Mouse (Mus musculus) retina, adult 2 months (tissue): ENCODE measurements around the gene Lbx1.

Experiments used
- DNase-seq: peaks from one replicate; pipeline ENCODE4 v3.0.0-alpha.2; 2012; ENCODE audit warnings: low read depth, low spot score

The Lbx1 gene

DNA sequence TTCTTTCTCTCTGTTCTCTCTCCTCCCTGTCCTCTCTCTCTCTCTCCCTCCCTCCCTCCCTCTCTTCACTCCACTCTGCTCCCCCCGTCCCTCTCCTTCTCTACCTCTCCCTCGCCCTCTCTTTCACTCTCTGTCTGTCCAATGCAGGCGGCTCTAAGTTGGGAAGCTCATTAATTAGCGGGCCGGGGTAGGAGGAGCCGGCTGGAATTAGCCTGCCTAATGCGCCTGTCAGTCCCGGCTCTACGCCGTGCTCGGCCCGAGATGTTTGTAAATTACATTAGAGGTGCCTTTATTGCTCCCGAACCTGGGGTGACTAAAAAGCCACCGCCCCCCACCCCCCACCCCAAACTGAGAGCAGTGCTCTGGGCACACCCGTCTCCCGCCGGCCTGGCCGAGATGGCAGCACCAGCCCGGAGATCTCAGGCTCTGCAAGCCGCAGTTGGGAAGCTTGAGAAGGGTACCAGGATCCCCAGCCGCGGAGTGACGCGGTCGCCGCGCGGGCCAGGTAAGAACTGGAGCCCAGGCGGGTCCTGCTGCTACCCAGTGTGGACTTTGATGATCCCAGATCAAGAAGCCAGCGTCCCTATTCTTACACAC lies at the start of gene Lbx1:
Gene Lbx1, minus strand, starts transcription at position 47 of the 597 bp plus-strand sequence.
- DNase-seq: no peak

DNA sequence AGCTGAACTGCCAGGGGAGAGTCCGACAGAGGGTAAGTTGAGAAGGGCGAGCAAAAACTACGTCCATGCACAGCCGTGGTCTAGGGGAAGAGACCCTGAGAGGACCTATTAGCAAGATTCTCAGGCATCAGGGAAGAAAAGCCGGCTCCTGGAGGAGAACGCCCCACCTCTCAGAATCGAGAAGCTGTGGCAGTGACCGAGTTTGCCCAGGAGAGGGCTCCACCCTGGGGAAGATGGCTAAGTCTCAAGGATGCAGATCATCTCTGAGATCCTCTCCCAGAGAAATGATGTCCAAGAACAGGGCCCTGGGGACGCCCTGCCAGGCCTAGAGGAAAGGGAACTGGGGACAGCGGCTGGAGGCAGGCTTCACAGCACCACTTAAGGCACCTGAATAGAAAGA lies 47.7 kb upstream of the Lbx1 start:
- no peak for DNase-seq

DNA sequence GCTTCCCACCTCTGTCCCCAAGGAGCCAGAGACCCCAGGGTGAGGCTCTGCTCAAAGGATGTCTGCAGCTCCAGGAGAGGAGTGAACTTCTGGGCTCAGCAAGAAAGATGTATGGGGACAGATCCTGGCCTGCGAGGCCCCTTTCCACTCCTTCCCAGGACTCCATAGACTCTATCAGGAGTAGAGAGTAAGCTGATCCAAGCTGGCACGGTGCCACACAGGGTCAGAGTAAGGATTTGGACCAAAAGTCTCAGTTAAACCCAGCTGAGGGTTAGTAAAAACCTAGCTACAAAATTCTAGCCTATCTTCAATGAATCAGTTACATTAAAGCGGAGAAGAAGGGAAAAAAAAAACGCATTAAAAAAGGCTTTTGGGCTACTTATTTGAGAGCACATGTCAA lies 40.6 kb upstream of the Lbx1 start:
- DNase-seq: no peak

DNA sequence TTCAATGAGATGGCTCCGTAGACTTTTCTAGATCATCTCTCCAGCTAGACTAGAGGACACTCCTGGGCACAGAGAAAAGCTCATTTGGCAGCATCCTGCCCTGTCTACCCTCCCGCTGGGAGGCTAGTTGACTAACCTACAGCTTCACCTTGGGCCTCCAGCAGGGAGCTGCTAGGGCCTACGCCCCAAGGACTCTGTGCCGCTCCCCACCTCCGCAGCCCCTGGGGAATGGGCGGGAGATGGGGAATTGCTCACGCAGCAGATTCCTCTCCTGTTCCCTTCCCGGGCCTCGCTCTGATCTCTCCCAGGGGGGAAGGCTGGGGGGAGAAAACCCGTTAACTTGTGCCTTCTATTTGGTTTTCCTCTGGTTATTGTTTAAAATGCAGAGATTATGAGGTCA lies 36.4 kb upstream of the Lbx1 start:
- no peak for DNase-seq

DNA sequence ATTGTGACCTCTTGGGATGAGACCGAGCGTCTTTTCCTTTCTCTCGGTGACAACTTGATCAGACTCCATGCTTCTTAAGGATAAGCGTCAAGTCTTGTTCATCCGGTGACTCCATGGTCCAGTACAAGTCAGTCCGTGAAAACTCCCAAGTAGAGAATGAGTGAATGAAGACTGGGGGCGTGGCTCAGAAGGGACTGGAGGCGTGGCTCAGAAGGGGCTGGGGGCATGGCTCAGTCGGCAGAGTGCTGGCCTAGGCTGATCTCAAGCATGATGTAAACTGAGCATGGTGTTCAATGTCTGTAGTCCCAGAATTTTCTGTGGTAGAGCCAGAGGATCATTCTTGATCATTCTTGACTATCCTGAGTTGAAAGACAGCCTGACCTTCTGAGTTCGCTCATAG lies 27.4 kb upstream of the Lbx1 start:
- DNase-seq: no peak

DNA sequence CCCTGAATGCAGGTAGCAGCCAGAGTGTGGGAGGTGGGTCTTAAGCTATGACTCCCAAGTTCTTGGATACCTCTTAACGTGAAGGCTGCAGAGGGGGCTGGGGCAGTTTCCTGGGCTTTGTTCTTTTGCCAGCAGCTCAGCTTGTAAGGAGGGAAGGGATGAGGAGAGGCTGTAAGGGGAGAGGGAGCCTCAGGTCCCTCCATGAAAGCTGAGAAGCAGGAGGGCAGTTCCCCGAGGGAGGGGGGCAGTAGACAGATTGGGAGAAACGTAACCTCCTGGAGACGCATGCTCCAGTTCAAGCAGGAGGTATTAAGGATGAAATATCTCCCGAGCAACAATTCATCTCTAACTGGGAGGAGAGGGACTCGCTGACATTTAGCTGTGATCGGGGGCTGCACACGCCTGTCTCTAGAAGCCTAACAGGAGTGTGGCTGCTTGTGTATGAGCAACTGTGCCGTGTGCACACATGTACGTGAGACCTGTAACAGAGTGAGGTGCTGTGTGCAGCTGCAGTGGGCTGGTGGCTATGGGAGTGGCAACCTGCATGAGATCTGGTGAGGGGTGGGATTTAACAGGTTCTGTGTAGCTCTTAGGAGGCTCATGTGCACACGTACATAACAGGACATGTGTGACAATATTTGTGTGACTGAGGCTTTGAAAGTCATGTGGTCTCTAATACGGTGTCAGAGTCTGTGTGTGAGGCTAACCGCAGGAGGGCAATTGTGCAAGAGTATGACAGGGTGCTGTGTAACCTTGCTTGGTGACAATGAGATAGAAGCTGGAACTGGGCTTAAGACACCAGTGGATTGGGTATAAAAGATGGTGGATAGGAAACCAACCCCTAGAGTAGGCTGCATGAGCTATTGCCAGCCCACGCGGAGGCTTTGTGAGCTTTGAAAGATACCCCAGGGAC lies 22.1 kb upstream of the Lbx1 start:
- DNase-seq: no peak

DNA sequence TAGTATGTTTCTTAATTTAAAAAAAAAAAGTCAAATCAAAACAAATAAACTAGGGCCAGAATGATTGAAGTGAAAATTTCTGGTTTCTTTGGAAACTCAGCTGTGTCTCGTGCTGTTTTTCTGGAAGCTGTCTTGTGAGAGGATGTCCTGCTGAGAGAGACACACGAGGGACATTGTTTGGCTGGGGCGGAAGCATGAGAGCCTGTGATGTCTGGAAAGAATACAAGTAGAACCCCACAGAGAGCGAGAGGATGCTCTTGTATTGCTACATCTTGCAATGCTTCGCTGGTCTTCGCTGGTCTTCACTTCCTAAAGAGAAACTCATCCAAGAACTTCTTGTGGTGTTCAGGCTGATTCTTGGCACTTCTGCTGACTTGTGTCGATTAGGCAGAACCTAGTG lies 19.2 kb upstream of the Lbx1 start:
- no peak for DNase-seq

DNA sequence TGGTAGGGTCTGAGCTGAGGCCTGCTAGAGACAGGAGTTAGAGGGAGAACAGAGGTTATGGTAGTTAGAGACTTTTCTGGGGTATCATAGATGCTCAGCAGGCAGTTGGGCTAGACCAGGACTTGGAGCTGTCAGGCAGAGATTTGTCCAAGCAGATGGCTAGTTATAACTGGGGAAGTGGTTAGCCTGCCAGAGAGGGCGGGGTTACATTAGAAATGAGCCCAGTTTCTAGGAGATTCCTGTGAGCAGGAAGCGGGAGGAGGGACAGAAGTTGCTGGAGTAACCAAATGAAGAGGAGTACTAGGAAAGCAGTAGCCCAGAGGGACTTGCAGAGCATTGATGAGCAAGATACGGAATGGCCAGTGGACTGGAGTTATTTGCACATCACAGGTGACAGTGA lies 16.8 kb upstream of the Lbx1 start:
- DNase-seq: no peak

DNA sequence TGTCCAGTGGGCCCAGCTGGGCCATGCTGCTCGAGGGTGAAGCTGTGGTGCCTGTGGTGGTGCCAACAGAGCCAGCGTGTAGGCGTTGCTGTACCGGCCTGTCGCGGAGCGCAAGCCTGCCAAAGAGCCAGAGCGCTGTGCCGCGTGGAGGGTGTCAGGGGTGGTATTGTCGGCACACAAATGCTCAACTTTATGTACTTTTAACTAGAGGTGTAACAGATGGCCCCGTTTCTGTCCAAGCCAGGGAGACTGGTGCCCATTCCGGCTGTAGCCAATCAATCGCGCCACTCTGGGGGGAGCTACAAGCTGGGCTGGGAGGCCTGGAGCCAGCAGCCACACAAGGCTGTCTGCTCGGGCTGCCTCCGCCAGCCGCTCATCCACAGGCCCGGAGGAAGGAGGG lies 13.1 kb upstream of the Lbx1 start:
- DNase-seq: no peak

DNA sequence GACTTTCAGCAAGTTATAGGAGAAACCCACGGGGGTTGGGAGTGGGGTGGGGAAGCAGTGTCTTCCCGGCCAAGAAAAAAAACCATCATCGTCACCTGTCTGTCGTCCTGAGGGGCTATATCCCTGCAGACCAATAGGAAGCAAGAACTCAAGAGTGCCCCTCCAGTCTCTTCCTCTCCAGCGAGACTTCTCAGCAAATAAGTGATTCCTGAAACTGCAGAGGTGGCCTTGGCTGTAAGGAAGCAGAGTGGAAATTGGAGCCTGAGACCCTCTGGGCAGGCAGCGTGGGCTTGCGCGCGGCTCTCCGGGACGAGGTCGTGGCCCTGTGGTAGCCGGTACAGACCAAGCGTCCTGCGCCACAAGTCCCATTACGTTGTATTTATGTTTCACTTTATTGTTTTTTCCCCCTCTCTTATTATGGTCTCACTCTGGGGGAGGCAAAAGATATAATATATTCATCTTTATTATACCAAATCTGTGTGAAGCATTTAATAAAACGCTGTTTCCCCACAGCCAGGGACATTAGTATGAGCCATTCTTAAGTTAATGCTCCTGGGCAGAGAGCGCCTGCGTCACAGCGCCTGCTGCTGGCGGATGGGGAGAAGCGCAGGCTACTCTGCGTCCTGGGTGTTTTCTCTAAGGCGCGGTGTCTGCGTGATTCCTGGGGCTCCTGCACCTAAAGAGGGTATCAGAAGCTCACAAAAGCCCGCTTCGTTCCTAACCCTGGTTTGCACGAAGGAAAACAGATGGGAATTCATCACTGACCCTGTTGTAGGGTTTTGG lies 8.5 kb upstream of the Lbx1 start:
- no peak for DNase-seq

DNA sequence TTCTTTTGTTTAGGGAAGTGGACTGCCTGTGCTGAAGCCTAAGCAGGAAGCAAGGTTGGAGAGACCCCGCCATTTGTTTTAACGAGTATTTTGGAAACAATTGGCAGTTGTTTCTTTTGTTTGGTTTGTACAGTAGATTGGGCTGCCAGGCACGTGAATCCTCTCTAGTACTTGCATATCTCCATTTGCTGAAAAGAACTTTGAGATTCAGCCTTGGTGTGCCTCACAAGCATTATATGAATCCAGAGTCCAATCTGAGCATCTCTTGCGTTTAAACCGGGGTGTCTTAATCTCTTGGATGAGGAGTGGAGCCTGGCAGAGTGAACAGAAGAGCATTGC lies 7.6 kb upstream of the Lbx1 start:
- DNase-seq: no peak

DNA sequence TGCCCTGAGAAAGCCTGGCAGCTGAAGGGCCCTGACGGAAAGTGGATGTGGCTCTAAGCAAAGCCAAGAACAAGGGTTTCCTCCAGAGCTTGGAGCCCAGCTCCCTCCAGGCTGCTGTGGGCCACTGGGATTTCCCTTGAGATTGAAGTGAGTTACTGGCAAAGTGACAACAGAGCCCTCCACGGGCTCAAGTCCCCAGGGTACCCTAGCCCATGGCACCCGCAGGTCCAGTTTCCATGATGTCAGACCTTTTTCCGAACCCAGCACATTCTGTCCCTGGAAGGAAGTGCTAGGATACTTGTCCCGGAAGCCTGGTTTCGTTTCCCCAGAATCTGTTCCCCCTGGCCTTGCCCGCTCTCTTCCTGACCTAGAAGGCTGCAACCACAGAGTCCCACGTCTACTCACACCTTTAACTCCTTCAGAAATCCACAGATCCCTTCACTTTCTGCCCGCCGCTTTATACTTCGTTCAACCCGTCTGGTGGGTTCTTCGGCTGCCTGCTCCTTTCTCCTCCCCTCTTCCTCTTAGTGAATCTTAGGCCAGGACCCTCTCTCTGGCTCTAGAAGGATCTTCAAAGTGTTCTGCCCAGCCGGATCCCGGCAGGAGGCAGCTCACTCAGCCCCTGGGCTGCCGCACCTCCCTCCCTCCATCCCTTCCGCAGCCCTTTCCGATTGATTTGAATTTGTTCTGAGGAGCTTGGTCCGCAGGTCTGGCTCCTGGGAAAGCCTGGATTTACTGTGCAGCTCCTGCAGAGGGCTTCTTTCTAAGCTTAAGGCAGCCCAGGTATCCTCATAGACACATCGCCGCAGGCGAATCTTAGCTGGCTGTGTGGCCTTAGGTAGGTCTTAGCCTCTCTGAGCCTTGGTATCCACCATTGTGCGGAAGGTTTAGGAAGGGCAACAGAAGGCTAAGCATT lies 7.0 kb upstream of the Lbx1 start:
- DNase-seq: no peak

DNA sequence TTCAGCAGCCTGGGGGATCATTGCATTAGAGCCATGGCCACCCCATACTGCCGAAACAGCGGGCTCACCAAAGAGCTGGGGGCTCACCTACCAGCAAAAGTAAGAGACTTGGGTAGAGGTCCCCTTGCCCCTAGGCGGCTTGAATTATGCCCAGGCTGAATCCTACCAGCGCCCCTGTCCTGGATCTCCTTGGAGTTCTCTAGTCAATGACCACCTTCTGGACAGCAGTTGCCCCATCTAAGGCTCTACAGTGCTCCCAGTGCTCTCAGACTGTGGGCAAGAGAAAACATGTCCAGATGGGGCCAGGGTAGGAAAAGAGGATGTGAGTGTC lies 6.4 kb upstream of the Lbx1 start:
- no peak for DNase-seq

DNA sequence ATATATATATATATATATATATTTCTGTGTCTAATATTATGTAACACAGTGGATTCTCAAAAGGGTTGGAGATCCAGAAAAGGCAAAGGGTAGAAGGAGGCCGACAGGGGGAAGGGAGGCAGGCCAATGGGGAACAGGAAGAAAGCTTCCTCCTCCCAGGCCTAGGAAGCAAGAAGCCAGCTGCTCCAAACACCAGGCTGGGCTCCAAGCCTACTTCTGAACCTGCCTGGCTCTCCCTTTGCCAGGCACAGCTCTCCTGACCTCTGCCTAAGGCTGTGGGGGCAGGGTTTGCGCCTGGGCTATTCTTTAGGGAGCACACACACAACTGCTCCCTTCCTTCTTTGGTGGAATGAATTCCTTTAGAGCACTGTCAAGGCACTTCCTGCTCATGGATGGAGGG lies 4.4 kb upstream of the Lbx1 start:
- DNase-seq: no peak

DNA sequence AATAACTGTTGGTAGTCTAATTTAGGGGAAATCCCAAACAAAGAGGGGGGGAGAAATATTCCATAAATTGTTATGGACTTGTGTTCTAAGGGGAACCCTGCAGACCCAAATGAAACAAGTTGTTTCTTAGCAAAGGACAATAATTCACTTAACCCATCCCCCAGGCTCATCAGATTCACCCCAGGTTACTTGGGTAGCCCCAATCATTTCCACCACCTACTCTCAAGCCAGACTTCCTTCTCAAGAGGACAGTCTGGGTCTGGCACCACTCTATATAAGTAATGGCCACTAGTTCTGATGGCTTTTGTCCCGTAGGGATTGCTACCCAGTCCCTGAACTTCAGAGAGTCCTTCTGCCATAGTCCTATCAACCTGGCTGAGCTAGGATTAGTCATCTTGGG lies 3.6 kb upstream of the Lbx1 start:
- DNase-seq: no peak

DNA sequence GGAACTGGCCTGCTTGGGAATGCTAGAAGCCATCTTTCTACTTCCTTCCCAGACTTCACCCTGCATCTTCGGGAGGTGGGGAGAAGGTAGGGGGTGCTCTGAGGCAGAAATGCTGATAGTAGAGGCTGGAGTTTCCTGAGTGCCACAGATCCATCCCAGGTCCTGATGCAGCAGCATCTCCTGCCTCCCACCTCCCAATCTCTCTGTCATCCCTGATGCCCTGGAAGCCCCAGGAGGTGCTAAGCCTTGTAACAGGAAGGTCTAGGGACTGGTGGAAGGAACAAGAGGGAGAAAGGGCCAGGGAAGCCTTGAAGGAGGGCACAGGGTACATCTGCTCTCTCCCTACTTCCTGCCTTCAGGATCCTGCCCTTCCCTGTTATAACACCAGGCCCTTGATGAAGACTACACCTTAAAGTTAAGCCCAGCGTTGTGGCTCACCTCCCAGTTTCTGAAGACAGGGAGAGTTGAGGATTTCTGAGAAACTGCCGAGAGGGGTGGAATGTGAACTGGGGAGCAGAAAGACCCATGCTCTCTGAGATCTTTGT lies 2.1 kb upstream of the Lbx1 start:
- DNase-seq: no peak

DNA sequence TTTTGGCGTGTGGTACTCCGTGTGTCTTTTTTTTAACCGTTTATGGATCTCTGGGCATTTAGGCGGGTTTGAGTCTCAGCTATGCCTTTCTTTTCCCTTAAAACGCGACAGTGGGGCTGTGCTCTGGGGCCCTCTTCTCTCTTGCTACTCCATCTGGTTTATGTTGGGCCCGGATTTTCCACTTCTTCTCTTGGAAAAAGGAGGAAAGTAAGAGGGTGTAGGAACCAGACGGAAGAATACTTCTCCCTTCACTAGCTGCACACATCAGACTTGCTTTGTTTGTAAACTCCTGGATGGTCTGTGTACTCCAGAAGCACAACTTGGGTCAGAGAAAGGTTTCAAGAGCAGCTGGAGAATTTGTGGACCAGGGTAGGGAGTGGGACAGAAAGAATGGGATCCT lies 1.5 kb upstream of the Lbx1 start:
- no peak for DNase-seq

DNA sequence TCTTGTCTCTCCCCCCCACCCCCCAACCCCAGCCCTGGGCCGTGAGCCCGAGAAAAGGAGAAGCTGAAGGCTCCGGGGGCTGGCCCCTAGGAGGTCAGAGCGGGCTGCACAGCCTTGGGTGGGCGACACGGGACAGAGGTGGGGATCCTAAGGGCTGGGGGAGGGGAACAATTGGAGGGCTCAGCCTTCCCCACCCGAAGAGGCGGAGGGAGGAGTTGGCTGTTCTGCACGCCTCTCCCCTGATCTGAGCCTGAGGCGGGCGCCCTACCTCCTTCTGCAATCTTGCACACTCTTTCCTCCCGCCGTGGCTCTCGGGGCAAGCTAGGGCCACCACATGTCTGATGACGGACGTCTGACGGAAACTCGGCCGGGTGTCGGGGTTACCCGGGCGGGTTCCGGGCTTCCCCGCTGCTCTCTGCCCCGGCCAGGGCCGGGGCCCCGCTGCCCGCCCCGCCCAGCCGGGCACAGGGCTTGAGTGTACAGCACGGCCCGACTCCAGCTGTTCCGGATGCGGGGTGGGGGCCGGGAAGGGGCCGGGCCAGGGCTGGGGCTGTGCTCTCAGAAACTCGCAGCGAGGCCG lies 841 bp upstream of the Lbx1 start:
- DNase-seq: no peak

DNA sequence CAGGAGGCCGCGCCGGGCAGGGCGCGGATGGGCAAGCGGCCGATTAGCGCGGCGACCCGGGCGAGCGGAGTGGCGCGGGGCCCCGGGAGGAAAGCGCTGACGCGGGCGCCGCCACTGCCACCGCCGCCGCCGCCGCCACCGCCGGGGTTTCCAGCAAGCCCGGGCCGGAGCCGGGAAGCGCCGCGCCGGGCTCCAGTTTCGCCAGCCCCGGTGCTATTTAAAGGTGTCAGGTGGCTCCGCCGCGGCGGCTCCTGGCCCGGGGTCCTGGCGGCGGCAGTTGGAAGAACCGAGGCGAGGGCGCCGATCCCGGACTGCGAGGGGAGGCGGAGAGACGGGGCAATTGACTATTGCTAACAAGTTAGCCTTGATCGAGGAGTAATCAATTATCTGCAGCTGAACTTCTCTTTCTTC lies 276 bp downstream of the Lbx1 start:
- no peak for DNase-seq

DNA sequence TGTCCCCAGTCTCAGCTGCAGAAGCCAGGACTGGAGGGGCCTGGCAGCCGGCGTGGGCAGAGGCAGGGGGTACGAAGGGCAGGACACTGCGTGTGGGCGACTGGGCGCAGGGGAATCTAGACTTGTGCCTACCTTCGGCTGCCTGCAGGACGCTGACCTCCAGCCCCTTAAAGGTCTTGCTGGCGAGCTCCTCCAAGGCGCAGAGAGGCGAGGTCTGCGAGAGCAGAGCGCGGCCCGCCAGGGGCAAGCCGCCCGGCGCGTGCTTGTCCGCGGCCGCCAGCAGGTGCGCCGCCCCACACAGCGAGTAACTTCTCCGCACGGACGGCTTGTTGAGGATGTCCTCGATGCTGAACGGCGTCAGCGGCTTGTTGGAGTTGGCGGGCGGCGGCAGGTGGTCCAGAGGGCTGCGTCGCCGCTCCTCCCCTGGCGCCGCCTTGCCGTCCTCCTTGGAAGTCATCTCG lies 811 bp downstream of the Lbx1 start:
- no peak for DNase-seq

DNA sequence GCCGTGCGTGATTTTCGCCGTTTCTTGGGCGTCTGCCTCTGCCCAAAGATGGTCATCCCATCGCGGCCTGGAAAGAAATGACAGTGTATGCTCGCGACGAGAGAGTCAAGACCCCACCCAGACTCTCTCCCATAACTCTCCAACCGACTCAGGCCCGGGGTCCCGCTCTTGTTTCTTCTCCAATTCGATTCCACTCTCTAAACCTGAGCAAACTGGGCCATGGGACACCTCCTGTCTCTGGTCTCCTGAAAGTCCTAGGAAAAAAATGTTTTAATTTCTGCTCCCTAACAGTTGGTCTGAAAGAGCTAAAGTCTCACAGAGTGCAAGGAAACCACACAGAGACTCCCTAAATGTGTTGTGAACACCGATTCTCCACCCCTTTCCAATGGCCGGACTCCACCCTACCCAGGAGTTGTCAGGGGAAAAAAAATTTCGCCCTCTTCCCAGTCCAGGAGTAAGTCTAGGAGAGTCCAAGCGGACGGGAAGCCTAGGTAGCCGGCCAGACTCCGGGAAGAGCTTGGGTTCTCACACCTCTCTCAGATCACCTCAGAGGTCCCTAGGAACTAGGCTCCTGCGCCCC lies 1.3 kb downstream of the Lbx1 start:
- DNase-seq: no peak
